Mouse (Mus musculus) small intestine, adult 2 months (tissue): ENCODE results near the gene Kdm6b. TPM values are rescaled to one million over a fixed set of nuclear protein-coding genes. Genes with fewer than 3 reads are reported as not detected.
A peak's percentile ranks its signal among the peaks of the same experiment; 100 is the strongest.

ENCODE experiments used
- H3K27ac ChIP-seq: fragments of 200-500 bp; 2 replicates; pipeline ENCODE4 v1.5.1; 2012; ENCODE audit warnings: low read depth, low read length, control low read depth, inconsistent platforms; ENCODE audit not compliant: insufficient read depth
- H3K27me3 ChIP-seq: fragments of 200-500 bp; 2 replicates; pipeline ENCODE4 v1.6.1; 2012; ENCODE audit warnings: mild to moderate bottlenecking, moderate library complexity, low read length, inconsistent platforms; ENCODE audit not compliant: control insufficient read depth, insufficient read depth
- H3K36me3 ChIP-seq: fragments of 200-500 bp; 2 replicates; pipeline ENCODE4 v1.6.1; 2012; ENCODE audit warnings: mild to moderate bottlenecking, low read length, control low read depth, inconsistent platforms; ENCODE audit not compliant: control insufficient read depth, insufficient read depth
- H3K4me1 ChIP-seq: fragments of 200-500 bp; 2 replicates; pipeline ENCODE4 v1.6.1; 2012; ENCODE audit warnings: low read length, inconsistent platforms, mixed read lengths; ENCODE audit not compliant: control insufficient read depth, insufficient read depth, insufficient read length
- H3K4me3 ChIP-seq: fragments of 200-500 bp; 2 replicates; pipeline ENCODE4 v1.5.1; 2012; ENCODE audit warnings: low read depth, mild to moderate bottlenecking, control low read depth, inconsistent platforms, low read length, moderate library complexity
- CTCF ChIP-seq: fragments of 200-500 bp; IDR thresholded peaks from 2 replicates; pipeline ENCODE4 v1.5.1; 2012; ENCODE audit warnings: low read depth, mild to moderate bottlenecking, control low read depth, inconsistent platforms, low read length, moderate library complexity, mixed read lengths; ENCODE audit not compliant: insufficient replicate concordance, insufficient read length; ENCODE audit errors: extremely low read depth
- POLR2A ChIP-seq: fragments of 200-500 bp; IDR thresholded peaks from 2 replicates; pipeline ENCODE4 v1.6.1; 2012; ENCODE audit warnings: low read depth, mild to moderate bottlenecking, control low read depth, inconsistent platforms, low read length, moderate library complexity
- WGBS: fragments of 180-500 bp; shearing (Covaris S2); methylation state at CpG from one replicate; pipeline ENCODE4 v1.1.7; 2018; 5-methylcytosine and 5-hydroxymethylcytosine counted together
- polyA plus RNA-seq: library from polyadenylated mRNA; depleted of rRNA; stranded (reverse); fragments of >200 nt; gene quantifications from 2 replicates; pipeline ENCODE4 v1.2.3, GENCODE M21; 2012

Kdm6b gene
- polyA plus RNA-seq, 1 experiment = 35.4 TPM

GRCm38 (mm10) chr11:69366855-69367615, 46.4 kb downstream of the Kdm6b start:
- WGBS = under 1% methylated on average over 22 of the region's 22 CpGs
- Histone ChIP-seq H3K4me1 (peaks cover 22% of the 10 kb centered on the region), H3K36me3 (peaks cover 9% of the 10 kb centered on the region), H3K4me3 (peak overlapping the region; percentile 89), H3K27me3 (no peaks in the 10 kb centered on the region), H3K27ac (peak overlapping the region; percentile 81)
- TF ChIP-seq CTCF (no peak), POLR2A (no peak)

DNA sequence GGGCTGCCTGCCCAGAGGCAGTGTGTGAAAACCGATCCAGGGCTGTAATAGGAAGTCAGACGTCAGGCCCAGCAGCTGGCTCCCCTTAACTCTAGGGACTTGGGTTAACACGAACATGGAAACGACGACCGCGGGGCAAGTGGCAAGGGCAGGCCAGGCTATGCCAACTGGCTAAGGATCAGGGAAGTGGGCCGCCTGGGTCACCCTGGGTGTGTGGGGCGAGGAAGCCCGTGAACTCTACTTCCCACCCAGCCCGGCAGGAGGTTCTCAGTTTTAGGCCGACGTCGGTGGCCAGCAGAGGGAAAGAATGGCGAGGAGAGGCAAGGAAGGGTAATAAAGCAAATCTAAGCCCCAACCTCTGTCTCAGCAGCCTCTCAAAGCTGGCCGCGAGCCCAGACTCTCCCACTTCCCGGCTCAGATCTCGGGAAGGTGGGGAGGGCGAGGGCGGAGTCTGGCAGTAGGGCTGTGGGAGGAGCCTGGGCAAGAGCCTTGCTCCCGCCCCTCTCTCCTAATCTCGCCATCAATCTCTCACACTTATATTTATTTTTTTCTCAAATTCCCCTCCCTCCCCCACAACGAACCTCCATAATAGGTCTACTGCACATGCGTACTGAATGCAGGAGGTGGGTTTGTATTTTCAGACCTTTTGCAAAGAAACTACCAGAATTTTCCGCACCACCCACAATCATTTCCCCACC, 47.2 kb downstream of the Kdm6b start:
- WGBS = under 1% methylated on average over 26 of the region's 26 CpGs
- peaks cover 15% of the 10 kb centered on the region for H3K36me3 ChIP-seq
- TF ChIP-seq POLR2A (peak; percentile 70), CTCF (no peak)
- H3K27me3 ChIP-seq = no peaks in the 10 kb centered on the region
- H3K27ac ChIP-seq = peak overlapping the region; percentile 98
- H3K4me3 ChIP-seq = peak overlapping the region; percentile 50
- H3K4me1 ChIP-seq = peaks cover 25% of the 10 kb centered on the region

DNA sequence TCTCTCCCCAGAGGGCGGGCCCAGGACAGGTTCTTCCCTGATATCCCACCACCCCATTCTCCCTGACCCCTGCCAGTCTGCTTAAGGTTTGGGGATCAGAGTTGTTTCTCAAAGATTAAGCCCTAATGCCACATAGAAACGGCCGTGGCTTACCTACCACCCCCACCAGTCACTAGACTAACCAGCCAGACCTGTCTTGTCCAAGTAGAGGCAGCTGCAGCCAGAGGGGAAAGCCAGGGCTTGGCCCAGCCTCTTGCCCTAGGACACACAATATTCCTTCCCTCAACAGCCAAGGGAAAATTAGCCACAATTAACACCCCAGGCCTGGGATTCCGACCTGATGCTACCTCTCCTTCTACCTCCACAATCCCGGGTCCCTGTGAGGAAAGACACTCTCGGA, 47.8 kb downstream of the Kdm6b start:
- H3K4me3 ChIP-seq = peak overlapping the region; percentile 50
- H3K4me1 ChIP-seq = peaks cover 26% of the 10 kb centered on the region
- WGBS = 15% methylated on average over 6 of the region's 6 CpGs
- peak overlapping the region; percentile 98 for H3K27ac ChIP-seq
- H3K36me3 ChIP-seq = peaks cover 20% of the 10 kb centered on the region
- no peak for TF ChIP-seq CTCF
- TF ChIP-seq POLR2A = no peak
- no peaks in the 10 kb centered on the region for H3K27me3 ChIP-seq

DNA sequence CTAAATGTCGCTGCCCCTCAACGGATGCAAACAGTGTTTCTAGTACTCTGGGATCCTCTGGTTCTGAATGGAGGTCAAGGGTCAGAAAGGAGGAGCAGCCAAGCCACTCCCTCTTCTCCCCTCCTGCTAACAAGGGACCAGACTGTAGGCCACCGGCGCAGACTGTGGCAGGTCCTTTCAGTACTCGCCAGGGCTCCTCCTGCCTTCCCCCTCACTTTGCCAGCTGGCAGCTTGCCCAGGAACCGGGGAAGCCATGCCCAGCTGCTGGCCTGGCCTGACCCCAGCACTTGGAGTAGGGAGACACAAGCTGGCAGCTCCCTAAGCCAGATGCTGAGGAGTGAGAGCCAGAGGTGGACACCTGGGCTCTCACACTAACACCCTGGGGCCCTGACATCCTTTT, 48.6 kb downstream of the Kdm6b start:
- no peaks in the 10 kb centered on the region for H3K27me3 ChIP-seq
- peaks cover 28% of the 10 kb centered on the region for H3K36me3 ChIP-seq
- H3K4me3 ChIP-seq = peak overlapping the region; percentile 58
- peak; percentile 36; the same call in 1 of the 2 replicates for TF ChIP-seq POLR2A
- 0 out of 2 replicates have a peak, but pooled peaks have one; percentile 3 for TF ChIP-seq CTCF
- peaks cover 26% of the 10 kb centered on the region for H3K4me1 ChIP-seq
- H3K27ac ChIP-seq = peak overlapping the region; percentile 98
- 4% methylated on average over 6 of the region's 6 CpGs for WGBS

DNA sequence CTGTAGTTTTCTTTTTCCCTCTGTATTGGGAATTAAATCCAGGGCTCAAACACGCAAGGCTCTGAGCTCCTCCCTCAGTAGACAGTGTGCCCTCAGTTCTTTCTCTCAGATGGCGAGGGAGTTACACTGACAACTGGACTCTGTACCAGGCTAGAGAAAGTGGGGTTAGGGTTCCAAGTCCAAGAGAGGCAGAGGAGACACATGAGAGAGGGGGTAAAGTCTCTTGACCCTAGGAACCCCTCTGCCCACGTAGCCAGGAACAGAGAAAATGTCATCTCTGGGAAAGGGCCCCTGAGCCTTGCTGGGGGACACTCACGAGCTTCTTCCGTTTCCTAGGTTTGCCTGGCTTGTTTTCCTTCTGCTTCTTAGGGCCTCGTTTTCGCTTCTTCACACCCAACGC, 49.1 kb downstream of the Kdm6b start:
- 11% methylated on average over 8 of the region's 8 CpGs for WGBS
- H3K4me3 ChIP-seq = peak overlapping the region; percentile 58
- TF ChIP-seq POLR2A (peak; percentile 45; the same call in 1 of the 2 replicates), CTCF (no peak)
- H3K27me3 ChIP-seq = no peaks in the 10 kb centered on the region
- H3K36me3 ChIP-seq = peaks cover 34% of the 10 kb centered on the region
- H3K4me1 ChIP-seq = peaks cover 26% of the 10 kb centered on the region
- H3K27ac ChIP-seq = peak overlapping the region; percentile 98

DNA sequence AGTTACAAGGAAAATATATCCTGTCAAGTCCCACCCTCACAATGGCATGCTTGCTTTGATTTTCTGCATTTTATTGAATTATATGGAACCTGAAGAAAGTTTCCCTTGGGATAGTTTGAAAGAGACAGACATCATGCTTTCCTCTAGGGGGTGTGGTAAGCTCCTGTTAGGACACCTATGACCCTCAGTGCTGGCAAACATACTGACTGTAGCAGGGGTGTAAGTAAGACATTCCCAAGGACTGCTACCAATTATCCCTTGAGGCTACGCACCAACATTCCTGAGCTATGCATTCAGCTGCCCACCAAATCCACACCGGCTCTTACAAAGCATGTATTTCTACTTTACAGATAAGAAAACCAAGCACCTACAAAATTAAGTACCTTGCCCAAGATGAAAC, 51.0 kb downstream of the Kdm6b start:
- peaks cover 51% of the 10 kb centered on the region for H3K36me3 ChIP-seq
- 91% methylated on average over 2 of the region's 2 CpGs for WGBS

GRCm38 (mm10) chr11:69362021-69362420, 51.5 kb downstream of the Kdm6b start:
- Histone ChIP-seq H3K4me1 (peaks cover 23% of the 10 kb centered on the region), H3K27me3 (no peaks in the 10 kb centered on the region), H3K4me3 (no peak overlapping the region), H3K27ac (no peak overlapping the region), H3K36me3 (peaks cover 56% of the 10 kb centered on the region)
- TF ChIP-seq CTCF = no peak
- WGBS = 74% methylated on average over 7 of the region's 7 CpGs

More for the DNA sequence above, 51.0 kb downstream of the Kdm6b start:
- Histone ChIP-seq H3K27me3 (no peaks in the 10 kb centered on the region), H3K4me3 (no peak overlapping the region), H3K27ac (no peak overlapping the region), H3K4me1 (peaks cover 23% of the 10 kb centered on the region)
- no peak for TF ChIP-seq POLR2A
- TF ChIP-seq CTCF = no peak
